Mouse (Mus musculus) heart, embryonic 15.5 days (tissue): ENCODE data around the gene Nup50. TPM values are rescaled to one million over a fixed set of nuclear protein-coding genes. Genes with fewer than 3 reads are reported as not detected.

Source experiments
- ATAC-seq: fragments of 200-750 bp; cut with Nextera tagmentation; replicated peaks from 2 replicates; pipeline ENCODE4 v1.8.0; 2017; ENCODE audit warnings: low read depth, moderate TSS enrichment; ENCODE audit not compliant: insufficient number of reproducible peaks, insufficient read depth, low FRiP score
- H3K27ac ChIP-seq: fragments of 300-500 bp; sonication (generic); 2 replicates; pipeline ENCODE4 v1.5.1; 2015; ENCODE audit warnings: mild to moderate bottlenecking, inconsistent platforms
- H3K27me3 ChIP-seq: fragments of 300-500 bp; sonication (generic); 2 replicates; pipeline ENCODE4 v1.6.1; 2015; ENCODE audit warnings: inconsistent platforms
- H3K36me3 ChIP-seq: fragments of 300-500 bp; sonication (generic); 2 replicates; pipeline ENCODE4 v1.6.1; 2015; ENCODE audit warnings: mild to moderate bottlenecking, inconsistent platforms
- H3K4me1 ChIP-seq: fragments of 300-500 bp; sonication (generic); replicated peaks from 2 replicates; pipeline ENCODE4 v1.6.1; 2015; ENCODE audit warnings: inconsistent platforms
- H3K4me2 ChIP-seq: fragments of 300-500 bp; sonication (generic); 2 replicates; pipeline ENCODE4 v1.6.1; 2015; ENCODE audit warnings: inconsistent platforms, mild to moderate bottlenecking, moderate library complexity
- H3K4me3 ChIP-seq: fragments of 300-500 bp; sonication (generic); 2 replicates; pipeline ENCODE4 v1.5.1; 2015; ENCODE audit warnings: mild to moderate bottlenecking, inconsistent platforms
- H3K9ac ChIP-seq: fragments of 300-500 bp; sonication (generic); 2 replicates; pipeline ENCODE4 v1.6.1; 2015; ENCODE audit warnings: mild to moderate bottlenecking, inconsistent platforms
- H3K9me3 ChIP-seq: fragments of 300-500 bp; sonication (generic); replicated peaks from 2 replicates; pipeline ENCODE4 v1.6.1; 2016; ENCODE audit warnings: inconsistent platforms
- WGBS: fragments of 180-500 bp; shearing (Covaris S2); methylation state at CpG from one replicate; pipeline ENCODE4 v1.1.7; 2015; ENCODE audit warnings: mixed read lengths; 5-methylcytosine and 5-hydroxymethylcytosine counted together
- polyA plus RNA-seq: library from polyadenylated mRNA; unstranded; fragments of >200 nt; fragmentation: Nextera tagmentation; extraction: Ambion mirVana; gene quantifications from 2 replicates; pipeline ENCODE4 v1.2.1, GENCODE M21; 2015

Nup50 gene
- polyA plus RNA-seq, 1 experiment from 2014 or later = 16.4 TPM

GRCm38 (mm10) chr15:84975729-84976128 is 52.5 kb downstream of the Nup50 start:
- Histone ChIP-seq H3K27ac (no peak overlapping the region), H3K4me2 (no peak overlapping the region), H3K27me3 (no peaks in the 10 kb centered on the region), H3K4me1 (peaks cover 4% of the 10 kb centered on the region; the same call in 1 of the 2 replicates), H3K9ac (no peak overlapping the region), H3K4me3 (no peak overlapping the region), H3K9me3 (no peaks in the 10 kb centered on the region), H3K36me3 (no peaks in the 10 kb centered on the region)
- no peak for ATAC-seq
- WGBS = 19% methylated on average over 4 of the region's 4 CpGs

- 0 out of 2 replicates have a peak, but pooled peaks cover 4% of the 10 kb centered on the region for H3K27me3 ChIP-seq
Measured at GRCm38 (mm10) chr15:84981609-84982313, 58.5 kb downstream of the Nup50 start.

GRCm38 (mm10) chr15:84982888-84983287 is 59.7 kb downstream of the Nup50 start:
- 83% methylated on average over 3 of the region's 3 CpGs for WGBS
- no peak overlapping the region for H3K27ac ChIP-seq
- ATAC-seq = no peak

More at GRCm38 (mm10) chr15:84981609-84982313, 58.5 kb downstream of the Nup50 start:
- no peak overlapping the region for H3K27ac ChIP-seq
- H3K9me3 ChIP-seq = no peaks in the 10 kb centered on the region
- no peak overlapping the region for H3K4me3 ChIP-seq
- no peak overlapping the region for H3K9ac ChIP-seq
- no peak for ATAC-seq
- peaks cover 7% of the 10 kb centered on the region for H3K4me1 ChIP-seq
- WGBS = 69% methylated on average over 9 of the region's 9 CpGs
- H3K4me2 ChIP-seq = no peak overlapping the region
- no peaks in the 10 kb centered on the region for H3K36me3 ChIP-seq

GRCm38 (mm10) chr15:84983721-84984120 is 60.5 kb downstream of the Nup50 start:
- 75% methylated on average over 7 of the region's 7 CpGs for WGBS
- no peak overlapping the region for H3K4me2 ChIP-seq
- H3K9ac ChIP-seq = no peak overlapping the region
- H3K4me3 ChIP-seq = no peak overlapping the region
- peaks cover 19% of the 10 kb centered on the region for H3K4me1 ChIP-seq
- H3K9me3 ChIP-seq = no peaks in the 10 kb centered on the region
- H3K27ac ChIP-seq = no peak overlapping the region
- H3K27me3 ChIP-seq = 0 out of 2 replicates have a peak, but pooled peaks cover 4% of the 10 kb centered on the region
- no peaks in the 10 kb centered on the region for H3K36me3 ChIP-seq
- ATAC-seq = no peak

More at GRCm38 (mm10) chr15:84982888-84983287, 59.7 kb downstream of the Nup50 start:
- Histone ChIP-seq H3K4me2 (no peak overlapping the region), H3K9ac (no peak overlapping the region), H3K36me3 (no peaks in the 10 kb centered on the region), H3K4me1 (peaks cover 13% of the 10 kb centered on the region), H3K9me3 (no peaks in the 10 kb centered on the region), H3K4me3 (no peak overlapping the region), H3K27me3 (0 out of 2 replicates have a peak, but pooled peaks cover 4% of the 10 kb centered on the region)

- Histone ChIP-seq H3K9me3 (no peaks in the 10 kb centered on the region), H3K4me1 (peaks cover 20% of the 10 kb centered on the region), H3K4me2 (no peak overlapping the region), H3K27ac (no peak overlapping the region), H3K36me3 (no peaks in the 10 kb centered on the region), H3K27me3 (0 out of 2 replicates have a peak, but pooled peaks cover 4% of the 10 kb centered on the region), H3K4me3 (no peak overlapping the region), H3K9ac (no peak overlapping the region)
- no peak for ATAC-seq
- WGBS = 84% methylated on average over 12 of the region's 12 CpGs
Measured at GRCm38 (mm10) chr15:84985516-84986160, 62.4 kb downstream of the Nup50 start.

GRCm38 (mm10) chr15:84986171-84987019 is 63.2 kb downstream of the Nup50 start:
- H3K36me3 ChIP-seq = no peaks in the 10 kb centered on the region
- H3K27me3 ChIP-seq = 0 out of 2 replicates have a peak, but pooled peaks cover 4% of the 10 kb centered on the region
- H3K9me3 ChIP-seq = no peaks in the 10 kb centered on the region
- H3K4me3 ChIP-seq = peak overlapping the region; percentile 85
- WGBS = 70% methylated on average over 4 of the region's 4 CpGs
- H3K4me1 ChIP-seq = peaks cover 20% of the 10 kb centered on the region
- peak overlapping the region; percentile 95; the same call in 1 of the 2 replicates for H3K9ac ChIP-seq
- H3K4me2 ChIP-seq = peak overlapping the region; percentile 89
- no peak for ATAC-seq
- H3K27ac ChIP-seq = no peak overlapping the region

GRCm38 (mm10) chr15:84987020-84987815 is 64.0 kb downstream of the Nup50 start:
- H3K27me3 ChIP-seq = 0 out of 2 replicates have a peak, but pooled peaks cover 4% of the 10 kb centered on the region
- no peaks in the 10 kb centered on the region for H3K9me3 ChIP-seq
- peak; percentile 42 for ATAC-seq
- H3K9ac ChIP-seq = peak overlapping the region; percentile 95
- H3K36me3 ChIP-seq = no peaks in the 10 kb centered on the region
- peak overlapping the region; percentile 85 for H3K4me3 ChIP-seq
- peaks cover 17% of the 10 kb centered on the region for H3K4me1 ChIP-seq
- peak overlapping the region; percentile 89 for H3K4me2 ChIP-seq
- H3K27ac ChIP-seq = peak overlapping the region; percentile 61
- WGBS = under 1% methylated on average over 47 of the region's 53 CpGs

GRCm38 (mm10) chr15:84987874-84988825 is 64.9 kb downstream of the Nup50 start, which contains the start of gene 5031439G07Rik:
Gene 5031439G07Rik, minus strand, starts transcription at chr15:84988551.
- H3K27ac ChIP-seq = peak within 1 kb of the TSS; percentile 77
- peaks cover 17% of the 10 kb centered on the region for H3K4me1 ChIP-seq
- peak within 1 kb of the TSS; percentile 85 for H3K4me3 ChIP-seq
- H3K27me3 ChIP-seq = 0 out of 2 replicates have a peak, but pooled peaks cover 4% of the 10 kb centered on the region
- H3K9me3 ChIP-seq = no peaks in the 10 kb centered on the region
- WGBS = under 1% methylated on average over 54 of the region's 59 CpGs
- H3K36me3 ChIP-seq = no peaks in the 10 kb centered on the region
- peak within 1 kb of the TSS; percentile 95 for H3K9ac ChIP-seq
- peak within 1 kb of the TSS; percentile 89 for H3K4me2 ChIP-seq
- ATAC-seq = peak; percentile 94

DNA sequence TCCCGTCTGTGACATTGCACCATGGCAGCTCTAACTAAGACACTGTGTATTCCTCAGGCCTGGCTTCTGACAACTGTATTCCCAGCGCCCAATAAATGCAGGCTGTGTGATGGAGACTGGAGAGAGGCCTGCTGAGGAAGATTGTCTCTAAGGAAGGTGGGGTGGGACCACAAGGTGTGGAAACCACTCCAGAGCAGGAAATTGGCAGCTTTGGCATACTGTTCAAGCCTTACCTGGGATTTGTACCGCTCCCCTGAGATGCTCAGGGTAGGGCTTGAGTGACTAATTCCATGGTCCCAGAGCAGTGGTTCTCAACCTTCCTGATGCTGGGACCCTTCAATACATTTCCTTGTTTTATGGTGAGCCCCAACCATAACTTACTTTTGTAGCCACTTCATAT is 65.9 kb downstream of the Nup50 start:
- ATAC-seq = no peak
- Histone ChIP-seq H3K27ac (no peak overlapping the region), H3K4me1 (peaks cover 17% of the 10 kb centered on the region), H3K9ac (no peak overlapping the region), H3K4me2 (no peak overlapping the region), H3K9me3 (no peaks in the 10 kb centered on the region), H3K27me3 (0 out of 2 replicates have a peak, but pooled peaks cover 4% of the 10 kb centered on the region), H3K36me3 (no peaks in the 10 kb centered on the region), H3K4me3 (no peak overlapping the region)
- 62% methylated on average over 3 of the region's 3 CpGs for WGBS
